Mouse (Mus musculus) CH12.LX (cell line): ENCODE results near the gene Irgc1.

ENCODE experiments used
- CTCF ChIP-seq, 2 experiments: IDR thresholded peaks in 1 of 2; conservative IDR thresholded peaks in 1 of 2; 2 replicates each; pipeline ENCODE4 v1.5.1; 2011 to 2012; ENCODE audit warnings: low read depth in 2 of 2, low read length in 2 of 2, improper control_type of control experiment in 1 of 2, inconsistent platforms in 1 of 2, mild to moderate bottlenecking in 1 of 2, moderate library complexity in 1 of 2
- NRF1 ChIP-seq: IDR thresholded peaks from 2 replicates; pipeline ENCODE4 v1.6.1; 2014; ENCODE audit warnings: low read depth, mild to moderate bottlenecking, inconsistent platforms, low read length, improper control_type of control experiment, moderate library complexity
- POLR2A ChIP-seq: IDR thresholded peaks from 2 replicates; pipeline ENCODE4 v1.6.1; 2011; ENCODE audit warnings: low read depth, mild to moderate bottlenecking, improper control_type of control experiment, low read length
- UBTF ChIP-seq: IDR thresholded peaks from 2 replicates; pipeline ENCODE4 v1.6.1; 2012; ENCODE audit warnings: low read depth, mild to moderate bottlenecking, inconsistent platforms, low read length, improper control_type of control experiment, moderate library complexity
- USF1 ChIP-seq: IDR thresholded peaks from 2 replicates; pipeline ENCODE4 v1.6.1; 2014; ENCODE audit warnings: low read depth, mild to moderate bottlenecking, inconsistent platforms, low read length, improper control_type of control experiment

GRCm38 (mm10) chr7:24442313-24442712 lies 9.8 kb downstream of the Irgc1 start:
- TF ChIP-seq POLR2A (no peak), UBTF (0 out of 2 replicates have a peak, but pooled peaks have one; percentile 27), USF1 (no peak), NRF1 (no peak), CTCF (conservative IDR thresholded peaks at IDR 0.05 in 1 of 2, IDR thresholded peaks at IDR 0.05 in 1 of 2; ENCODE audit: low read depth in 2 of 2, low read length in 2 of 2) (no peak)
